Mouse (Mus musculus): ENCODE data around the gene Dok3.
"Not testable (repeated sequence)": the region's sequence is repeated elsewhere in the genome, so short reads cannot be mapped to it uniquely, and the experiment has no call there.

Gene Dok3

DNA sequence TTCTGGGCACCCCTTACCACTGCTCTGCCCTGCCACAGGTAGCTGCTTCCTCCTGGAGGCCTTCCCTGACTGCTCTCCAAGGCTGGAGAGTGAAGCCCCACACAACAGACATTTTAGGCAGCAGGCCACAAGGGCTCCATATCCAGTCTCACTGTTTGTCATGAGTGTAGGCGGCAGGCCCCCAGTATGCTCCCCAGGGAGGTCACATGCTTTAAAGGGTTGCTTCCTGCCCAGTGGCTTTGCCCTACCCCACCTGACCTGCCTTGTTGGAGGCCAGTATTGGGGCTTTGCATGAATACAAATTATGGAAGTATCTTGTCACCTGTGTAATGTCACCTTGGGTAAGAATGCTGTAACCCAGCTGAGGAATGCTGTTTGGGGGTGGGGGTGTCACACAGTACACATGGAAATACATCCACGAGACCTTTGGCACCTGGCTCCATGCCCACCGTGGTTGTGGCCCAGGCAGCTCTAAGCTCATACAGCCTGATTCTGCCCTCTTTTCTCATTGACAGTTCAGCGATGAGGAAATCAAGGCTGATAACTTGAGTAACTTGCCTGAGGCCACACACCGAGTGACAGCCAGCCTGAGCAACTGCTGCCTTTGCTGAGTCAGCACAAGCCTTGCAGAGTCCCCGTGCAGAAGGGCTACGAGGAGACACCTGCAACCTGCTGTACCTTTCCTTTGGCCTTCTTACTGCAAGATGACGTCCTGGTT lies at the start of gene Dok3:
Gene Dok3 (minus strand): TSS at position 99 of the 718 bp plus-strand sequence.
- no peak for DNase-seq (ENCODE audit: low spot score)

DNA sequence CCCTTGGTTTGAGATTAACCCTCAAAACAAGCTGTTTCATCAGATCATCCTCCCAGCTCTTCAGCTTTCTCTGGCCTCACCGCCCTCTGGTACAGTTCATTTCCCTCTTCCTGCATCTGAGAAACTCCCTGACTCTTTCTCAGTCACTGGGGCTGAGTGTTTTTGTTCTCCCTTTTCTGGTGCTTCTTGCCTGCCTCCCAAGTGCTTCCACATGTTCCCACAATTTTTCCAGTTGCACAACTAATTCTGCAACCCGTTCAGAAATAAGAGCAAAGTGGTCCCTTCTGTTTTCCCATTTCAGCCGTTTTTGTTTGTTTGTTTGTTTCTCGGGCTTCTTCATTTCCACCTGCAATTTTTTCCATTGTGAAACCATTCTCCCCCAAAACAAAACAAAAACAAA lies 49.0 kb upstream of the Dok3 start:
- DNase-seq (ENCODE audit: low spot score): no peak

DNA sequence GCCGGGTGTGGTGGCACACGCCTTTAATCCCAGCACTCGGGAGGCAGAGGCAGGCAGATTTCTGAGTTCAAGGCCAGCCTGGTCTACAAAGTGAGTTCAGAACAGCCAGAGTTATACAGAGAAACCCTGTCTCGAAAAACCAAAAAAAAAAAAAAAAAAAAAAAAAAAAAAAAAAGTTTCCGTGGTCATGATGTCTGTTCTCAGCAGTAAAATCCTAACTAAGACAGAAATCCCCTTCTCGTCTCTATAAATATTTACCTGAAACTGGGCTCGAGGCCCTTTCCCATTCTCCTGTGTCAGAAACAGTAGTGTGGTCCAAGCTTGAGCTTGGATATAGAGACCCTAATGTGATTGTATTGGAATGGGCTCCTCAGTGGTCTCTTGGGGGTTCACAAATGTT lies 47.8 kb upstream of the Dok3 start:
- DNase-seq (ENCODE audit: low spot score): not testable (repeated sequence)

DNA sequence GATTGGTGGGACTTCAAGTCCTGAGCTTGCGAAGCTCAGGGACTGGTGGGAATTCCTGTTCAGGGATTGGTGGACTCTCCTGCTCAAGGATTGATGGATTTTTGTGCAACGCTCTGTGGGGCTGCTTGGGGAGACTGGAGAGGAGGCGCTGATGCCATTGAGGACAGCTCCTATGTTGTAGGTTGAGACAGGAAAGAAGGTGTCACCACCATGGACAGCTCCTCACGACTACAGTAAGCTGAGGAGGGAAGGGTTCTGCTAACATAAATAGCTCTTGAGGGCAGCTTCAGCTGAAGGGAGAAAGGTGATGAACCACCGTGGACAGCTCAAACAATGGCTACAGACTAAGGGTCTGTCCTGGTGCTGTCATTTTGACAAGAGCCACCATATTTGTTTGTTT lies 46.8 kb upstream of the Dok3 start:
- DNase-seq (ENCODE audit: low spot score): no peak

DNA sequence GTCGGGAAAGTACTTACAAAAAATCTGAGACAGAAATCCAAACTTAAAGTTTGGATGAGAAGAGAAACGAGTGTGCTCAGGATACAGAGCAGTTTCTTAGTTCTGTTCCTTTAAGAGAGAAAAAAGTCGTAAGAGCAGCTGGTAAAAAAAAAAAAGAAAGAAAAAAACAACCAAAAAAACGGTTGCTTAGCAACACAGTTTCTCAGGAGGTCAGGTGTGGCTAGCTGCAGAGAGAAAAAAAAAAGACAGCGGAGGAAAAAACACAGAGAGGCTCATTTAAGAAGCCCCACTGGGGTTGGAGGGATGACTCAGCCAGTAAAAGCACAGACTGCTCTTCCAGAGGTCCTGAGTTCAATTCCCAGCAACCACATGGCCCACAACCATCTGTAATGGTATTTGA lies 45.2 kb upstream of the Dok3 start:
- no peak for DNase-seq (ENCODE audit: low spot score)

DNA sequence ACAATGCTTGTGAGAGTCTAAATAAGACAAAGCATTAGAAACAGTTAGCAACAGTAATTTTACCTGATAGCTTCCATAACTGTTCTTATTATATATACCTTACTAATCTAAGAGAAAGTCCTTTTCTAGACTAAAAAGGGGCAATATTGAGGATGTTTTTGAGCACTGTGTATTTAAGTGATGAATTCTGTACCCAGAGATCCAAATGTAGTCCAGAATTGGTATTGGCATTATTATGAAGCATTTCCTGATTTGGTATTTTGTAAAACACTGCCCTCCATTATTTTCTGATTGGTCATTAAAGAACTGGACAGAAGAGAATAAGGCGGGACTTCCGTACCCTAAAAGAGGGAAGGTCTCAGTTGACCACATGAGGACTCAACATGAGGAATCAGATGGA lies 44.3 kb upstream of the Dok3 start, which contains the start of gene Tmed9:
Gene Tmed9 (plus strand): TSS at position 301 of the 400 bp plus-strand sequence.
- no peak for DNase-seq (ENCODE audit: low spot score)

DNA sequence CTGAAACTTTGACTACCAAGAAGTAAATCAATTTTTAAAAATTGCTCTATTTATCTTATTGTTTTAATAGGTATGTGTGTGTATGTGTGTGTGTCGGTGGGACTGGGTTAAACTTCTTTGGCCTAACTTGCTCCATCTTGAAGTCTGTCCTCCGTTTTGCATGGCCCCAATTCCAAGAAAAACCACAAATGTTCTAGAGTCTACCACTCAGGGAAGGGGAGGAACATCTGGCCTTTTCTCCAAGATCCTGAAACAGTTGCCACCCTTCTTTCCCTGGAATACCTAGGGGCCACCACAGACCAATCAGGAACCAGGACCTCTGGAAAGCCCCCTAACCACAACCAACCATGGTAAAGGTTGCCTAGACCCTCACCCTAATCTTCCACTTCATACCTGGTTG lies 42.9 kb upstream of the Dok3 start:
- DNase-seq (ENCODE audit: low spot score): no peak

DNA sequence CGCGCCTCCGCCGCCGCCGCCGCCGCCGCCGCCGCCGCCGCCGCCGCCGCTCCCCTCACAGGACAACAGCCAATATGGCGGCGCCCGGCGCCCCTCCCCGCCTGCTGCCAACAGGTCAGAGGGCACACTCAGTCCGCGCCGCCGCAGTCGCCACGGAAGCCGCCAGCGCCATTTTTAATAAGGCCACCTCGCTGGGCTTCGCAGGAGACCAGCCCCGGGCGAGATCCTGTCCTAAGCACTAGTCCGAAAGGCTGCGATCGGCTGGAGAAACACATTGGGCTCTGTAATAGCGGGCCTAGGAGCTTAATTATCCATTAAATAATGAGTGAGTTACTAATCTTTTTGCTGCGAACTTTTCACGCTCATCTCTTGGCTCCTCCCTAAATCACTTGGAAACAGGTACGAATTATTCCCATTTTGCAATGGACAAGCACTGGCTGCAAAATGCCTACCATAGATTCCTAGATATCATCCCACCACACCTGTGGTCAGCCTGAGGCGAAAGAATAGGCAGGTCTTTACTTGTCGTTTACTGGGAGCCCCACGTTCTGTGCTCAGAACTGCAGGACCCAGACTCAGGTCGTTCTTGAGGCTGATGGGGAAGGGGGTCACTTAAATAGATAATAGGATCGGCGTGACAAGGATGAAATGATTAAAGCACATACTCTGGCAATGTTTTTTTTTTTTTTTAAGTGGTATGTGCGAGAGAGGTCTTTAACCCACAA lies 42.1 kb upstream of the Dok3 start, which contains the start of gene Fam193b:
Gene Fam193b (minus strand): TSS at position 94 of the 725 bp plus-strand sequence.
- DNase-seq (ENCODE audit: low spot score): peak; percentile 89

DNA sequence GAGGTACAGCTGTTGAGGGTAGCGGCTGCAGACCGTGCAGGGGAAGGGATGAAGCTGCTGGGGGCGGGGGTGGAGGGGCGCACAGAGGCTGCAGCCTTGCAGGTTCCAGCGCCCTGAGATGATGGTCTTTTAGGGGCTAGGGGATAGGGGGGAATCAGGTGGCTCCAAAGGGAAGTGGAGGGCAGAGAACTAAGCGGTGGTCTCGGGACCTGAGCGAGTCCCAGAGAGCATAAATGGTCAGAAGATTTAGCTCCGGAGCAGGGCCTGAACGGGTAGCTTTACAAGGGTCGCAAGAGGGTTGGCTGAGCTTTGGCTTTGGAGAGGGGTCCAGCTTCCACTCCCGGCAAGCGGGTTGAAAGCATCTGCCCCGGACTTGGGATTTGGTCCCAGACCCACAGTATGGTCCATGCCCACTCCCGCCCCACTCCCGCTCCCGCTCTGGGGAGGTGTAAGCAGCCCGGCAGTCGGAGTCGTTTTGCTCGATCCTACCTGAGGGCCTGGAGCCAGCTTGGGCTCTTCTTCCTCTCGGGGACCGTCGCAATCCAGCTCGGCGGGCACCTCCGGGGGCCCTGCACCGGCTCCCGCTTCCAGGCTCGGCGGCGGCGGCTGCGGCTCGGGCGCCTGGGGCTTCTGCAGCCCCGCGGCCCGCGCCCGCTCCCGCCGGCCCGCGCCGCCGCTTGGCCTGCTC lies 41.3 kb upstream of the Dok3 start:
- DNase-seq (ENCODE audit: low spot score): peak; percentile 13

DNA sequence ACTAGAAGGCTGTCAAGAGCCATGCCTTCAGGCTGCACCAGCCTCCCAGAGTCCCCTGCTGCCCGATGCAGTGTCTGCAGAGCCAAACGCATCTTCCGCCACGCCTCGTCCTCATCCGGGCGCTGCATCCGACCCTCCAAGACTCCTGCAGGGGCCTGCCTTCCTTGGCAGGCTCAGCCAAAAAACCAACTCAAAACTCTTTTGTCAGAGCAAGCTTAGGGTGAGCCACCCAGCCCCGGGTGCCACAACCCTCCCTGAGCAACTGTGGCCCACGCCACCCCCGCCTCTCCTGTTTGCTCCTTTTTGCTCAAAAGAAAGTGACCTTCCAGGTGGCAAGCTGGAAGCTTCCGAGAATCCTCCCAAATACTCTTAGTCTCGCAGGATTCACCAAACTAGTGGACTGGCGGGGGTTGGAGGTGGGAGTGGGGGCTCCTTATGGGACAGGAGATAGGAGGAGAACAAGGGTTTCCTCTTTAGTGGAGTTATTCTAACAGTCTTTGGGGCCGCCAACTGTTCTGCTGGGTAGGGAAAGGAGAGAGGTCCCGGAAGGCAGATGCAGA lies 40.7 kb upstream of the Dok3 start:
- no peak for DNase-seq (ENCODE audit: low spot score)

DNA sequence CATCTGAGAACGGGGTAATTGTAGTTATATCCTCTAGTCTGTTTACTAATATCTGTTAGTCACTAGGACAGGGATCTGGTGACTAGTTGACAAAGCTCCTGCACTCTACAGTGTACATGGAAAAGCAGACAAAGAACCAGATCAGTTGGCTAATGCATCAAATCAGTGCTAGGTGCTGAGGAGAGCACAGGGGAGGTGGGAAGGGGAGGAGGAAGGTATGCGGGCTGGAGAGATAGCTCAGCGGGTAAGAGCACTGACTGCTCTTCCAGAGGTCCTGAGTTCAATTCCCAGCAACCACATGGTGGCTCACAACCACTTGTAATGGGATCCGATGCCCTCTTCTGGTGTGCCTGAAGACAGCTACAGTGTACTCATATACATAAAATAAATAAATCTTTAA lies 39.4 kb upstream of the Dok3 start:
- not testable (repeated sequence) for DNase-seq (ENCODE audit: low spot score)

DNA sequence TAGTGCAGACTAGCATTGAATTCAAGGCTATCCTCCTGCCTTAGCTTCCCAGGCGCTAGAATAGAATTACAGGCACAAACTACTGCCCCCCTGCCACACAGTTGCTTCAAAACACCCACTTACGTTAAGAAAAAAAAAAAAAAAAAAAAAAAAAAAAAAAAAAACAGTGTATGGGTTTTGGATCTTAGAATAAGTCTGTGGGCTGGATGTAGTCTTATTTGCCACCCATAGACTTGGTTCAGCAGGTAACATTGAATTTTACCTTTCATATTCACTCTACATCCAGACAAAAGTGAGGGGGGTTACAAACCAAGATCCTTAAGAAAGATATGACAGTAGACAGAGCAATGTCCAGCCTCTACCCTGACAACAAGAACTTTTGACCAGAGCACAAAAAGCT lies 38.9 kb upstream of the Dok3 start:
- no peak for DNase-seq (ENCODE audit: low spot score)

DNA sequence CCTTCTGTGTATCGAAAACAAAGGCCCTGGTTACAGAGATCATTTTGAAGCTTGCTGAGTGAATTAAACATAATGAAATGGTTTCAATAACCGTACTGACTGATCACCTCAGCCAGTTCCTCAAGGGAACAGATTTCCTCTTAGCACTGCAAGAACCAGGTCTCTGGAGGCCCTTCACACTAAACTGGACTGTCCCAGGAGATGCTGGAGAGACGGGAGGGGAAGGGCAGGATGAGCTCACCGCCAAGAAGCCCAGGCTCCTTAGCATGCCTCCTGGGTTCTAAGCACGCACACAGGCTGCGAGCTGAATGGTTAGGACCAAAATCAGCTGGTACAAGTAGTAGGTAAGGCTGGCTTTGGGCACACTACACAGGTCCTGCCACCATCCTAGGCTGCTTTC lies 37.9 kb upstream of the Dok3 start:
- DNase-seq (ENCODE audit: low spot score): no peak

DNA sequence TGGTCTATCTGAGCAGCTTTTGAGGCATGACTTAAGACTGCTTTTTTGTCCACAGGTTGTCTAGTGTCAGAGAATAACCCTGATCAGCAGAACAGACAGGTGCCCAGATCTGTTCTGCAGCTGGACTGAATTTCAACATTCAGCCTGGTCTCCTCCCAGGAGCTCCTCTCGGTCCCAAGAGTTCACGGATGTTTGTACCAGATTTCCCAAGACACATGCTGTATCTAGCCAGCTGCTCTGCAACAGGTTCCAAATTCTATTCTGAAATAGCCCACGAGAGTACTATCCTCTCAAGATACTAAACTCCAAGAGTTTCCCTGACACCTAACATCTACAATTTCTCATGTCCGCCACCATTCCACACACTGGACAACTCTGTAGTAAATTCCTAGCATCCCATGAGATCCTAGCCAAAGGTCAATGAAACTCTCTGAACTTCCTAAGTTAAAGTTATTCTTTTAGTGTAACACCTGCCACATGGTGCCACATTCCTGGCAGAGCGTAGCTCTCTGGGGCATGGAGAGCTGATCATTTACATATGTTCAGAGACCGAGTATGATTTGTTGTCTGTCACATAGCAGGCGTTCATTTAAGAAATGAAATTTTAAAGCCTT lies 34.3 kb upstream of the Dok3 start:
- DNase-seq (ENCODE audit: low spot score): no peak

DNA sequence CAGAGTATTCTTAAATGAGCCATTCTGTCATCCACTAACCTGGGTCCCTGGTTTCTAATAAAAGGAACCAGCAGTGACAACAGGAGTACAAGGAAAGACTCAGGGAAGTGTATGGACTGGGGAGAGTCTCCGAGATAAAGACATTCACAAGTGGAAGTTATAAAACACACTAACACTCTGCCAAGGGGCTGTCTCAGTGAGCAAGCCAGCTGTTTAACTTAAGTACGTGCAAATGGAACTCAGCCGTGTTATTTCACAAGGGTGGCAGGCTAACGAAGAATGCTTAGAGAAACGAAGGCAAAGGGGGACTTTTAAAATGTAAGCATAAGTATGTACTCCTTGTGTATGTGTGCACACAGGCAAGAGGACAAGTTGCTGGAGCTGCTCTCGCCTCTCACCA lies 28.4 kb upstream of the Dok3 start:
- no peak for DNase-seq (ENCODE audit: low spot score)

DNA sequence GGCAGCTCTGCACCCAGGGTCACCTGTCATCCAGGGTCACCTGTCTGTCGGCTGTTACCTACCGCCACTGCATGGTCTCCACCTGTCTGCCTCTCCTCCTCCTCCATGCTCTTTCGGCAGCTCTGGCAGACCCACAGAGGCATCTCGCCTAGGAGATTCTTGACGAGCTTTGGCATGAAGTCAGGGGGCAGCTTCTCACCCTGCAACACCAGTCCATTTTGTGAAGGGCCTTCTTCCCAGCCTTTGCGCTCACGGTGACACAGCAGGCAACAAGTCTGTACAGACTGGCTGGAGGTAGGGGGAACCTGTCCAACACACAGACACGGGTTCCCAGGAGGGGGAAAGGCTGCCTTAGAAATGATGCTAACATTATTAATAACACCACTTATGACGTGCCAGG lies 26.8 kb upstream of the Dok3 start:
- no peak for DNase-seq (ENCODE audit: low spot score)

DNA sequence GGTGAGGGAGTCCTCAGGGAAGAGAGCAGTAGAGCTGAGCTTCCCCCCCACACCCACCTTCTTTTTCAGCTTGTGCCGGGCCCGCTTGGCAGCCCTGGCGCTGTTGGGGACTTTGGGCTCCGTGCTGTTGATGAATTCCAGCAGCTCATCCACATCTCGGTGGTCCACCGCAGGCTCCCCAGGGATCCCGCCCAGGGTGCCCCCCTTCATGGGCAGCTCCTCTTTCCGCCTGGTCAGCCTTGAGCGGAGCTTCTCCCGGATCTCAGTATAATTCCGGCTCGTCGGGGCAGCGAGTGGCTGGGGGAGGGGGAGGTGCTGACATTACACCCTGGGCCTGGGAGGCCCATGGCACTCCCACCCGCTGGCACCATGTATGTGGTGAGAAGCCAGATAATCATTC lies 20.0 kb upstream of the Dok3 start:
- DNase-seq (ENCODE audit: low spot score): no peak

DNA sequence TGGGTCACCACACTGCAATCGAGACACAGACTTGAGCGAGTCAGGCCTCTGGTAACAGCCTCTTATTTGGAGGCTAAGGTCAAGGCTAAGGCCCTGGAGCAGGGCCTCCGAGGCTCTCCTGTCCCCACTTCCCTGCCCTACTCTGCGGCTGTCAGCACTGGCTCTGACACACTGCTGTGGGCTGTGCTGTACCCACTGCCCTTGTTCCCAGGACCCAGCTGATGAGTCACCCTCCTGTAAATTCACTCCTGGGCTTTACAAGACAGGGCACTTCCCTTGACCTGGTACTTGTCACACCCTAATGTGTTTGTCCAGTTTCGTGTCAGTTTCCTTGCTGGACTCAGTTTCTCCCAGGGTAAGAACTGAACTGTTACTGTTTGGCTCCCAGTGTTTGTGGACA lies 19.3 kb upstream of the Dok3 start:
- DNase-seq (ENCODE audit: low spot score): no peak

DNA sequence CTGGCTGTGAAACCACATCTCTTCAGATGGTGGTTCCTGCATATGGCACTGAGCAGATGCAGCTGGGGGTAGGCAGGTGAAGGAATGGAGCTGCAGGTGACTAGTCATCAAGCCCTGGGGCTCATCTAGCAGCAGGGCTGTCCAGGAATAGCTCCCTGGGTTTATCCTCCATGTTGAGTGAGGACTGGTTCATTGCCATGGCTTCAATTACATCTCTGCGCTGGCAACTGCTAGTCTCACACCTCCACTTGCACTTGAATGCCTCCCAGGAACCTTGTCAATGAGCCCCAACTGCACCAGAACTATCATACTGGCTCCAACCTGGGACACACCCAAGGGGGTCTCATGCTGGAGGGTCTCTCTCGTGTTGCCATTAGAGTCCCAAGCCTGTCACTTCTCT lies 18.8 kb upstream of the Dok3 start:
- DNase-seq (ENCODE audit: low spot score): no peak

DNA sequence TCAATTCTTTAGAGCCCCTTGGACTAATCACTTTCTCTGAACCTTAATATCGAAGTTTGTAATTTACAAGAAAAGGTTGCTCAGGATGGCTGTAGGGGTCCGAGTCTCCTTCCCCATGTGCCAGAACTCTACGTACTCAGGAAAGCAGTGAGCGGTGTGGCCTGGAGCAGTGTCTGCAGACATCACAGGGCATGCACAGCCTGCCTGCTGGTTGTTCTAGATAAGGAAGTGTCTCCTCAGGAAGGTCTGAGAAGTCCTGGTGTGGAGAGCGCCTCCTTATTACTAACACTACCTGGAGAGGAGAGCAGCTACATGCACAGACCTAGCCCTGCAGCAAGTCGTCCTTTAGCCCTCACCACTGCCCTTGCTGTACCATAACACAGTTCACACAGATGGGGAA lies 15.7 kb upstream of the Dok3 start:
- DNase-seq (ENCODE audit: low spot score): no peak

DNA sequence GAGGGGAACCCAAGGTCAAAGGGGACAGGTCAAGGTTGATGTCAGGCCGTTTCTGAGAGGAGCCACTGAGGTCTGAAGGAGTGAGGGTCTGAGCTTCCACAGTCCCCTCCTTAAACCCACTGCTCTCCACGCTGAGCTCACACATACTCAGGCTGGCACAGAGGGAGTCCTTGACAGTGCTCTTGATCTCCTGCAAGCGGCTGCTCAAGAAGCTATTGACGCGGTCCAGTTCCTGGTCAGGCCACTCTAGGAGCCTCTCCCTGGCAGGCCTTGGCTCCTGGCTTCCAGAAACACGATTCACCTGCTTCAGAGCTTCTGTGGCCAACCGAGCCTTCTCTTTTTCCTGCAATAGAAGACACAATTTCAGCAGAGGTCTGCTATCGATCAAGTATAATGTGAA lies 14.4 kb upstream of the Dok3 start:
- DNase-seq (ENCODE audit: low spot score): no peak

DNA sequence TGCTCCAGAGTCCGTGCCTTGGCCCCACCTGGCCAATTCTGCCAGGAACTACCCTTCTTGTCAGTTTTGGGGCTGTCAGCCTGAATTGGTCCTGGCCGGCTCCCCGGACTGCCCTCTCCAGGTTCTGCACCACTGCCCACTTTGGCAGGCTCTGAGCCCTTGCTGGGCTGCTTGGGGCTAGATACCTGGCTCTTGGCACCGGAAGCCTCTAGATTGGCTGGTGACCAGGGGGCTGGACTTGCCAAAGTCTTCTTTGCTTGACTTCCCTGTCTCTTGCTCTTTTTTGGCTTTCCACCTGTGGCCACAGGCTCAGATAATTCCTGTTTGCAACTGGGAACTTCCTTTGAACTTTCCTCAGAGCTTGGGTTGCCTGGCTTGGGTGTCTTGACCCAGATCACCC lies 13.8 kb upstream of the Dok3 start:
- no peak for DNase-seq (ENCODE audit: low spot score)

Data from ovary, adult 18-20 months (tissue).